Mouse (Mus musculus) heart, adult 2 months (tissue): Measurements from ENCODE around the gene Kcnk6. TPM values are rescaled to one million over a fixed set of nuclear protein-coding genes. Genes with fewer than 3 reads are reported as not detected.

Source experiments
- DNase-seq, 2 experiments: peaks; one replicate each; pipeline ENCODE4 v3.0.0; 2021
- H3K27ac ChIP-seq: fragments of 200-600 bp; 2 replicates; pipeline ENCODE4 v1.8.1; 2022
- H3K27me3 ChIP-seq: fragments of 200-500 bp; 2 replicates; pipeline ENCODE4 v1.6.1; 2012; ENCODE audit warnings: mild to moderate bottlenecking, low read length, inconsistent platforms, mixed read lengths; ENCODE audit not compliant: control insufficient read depth, insufficient read depth
- H3K36me3 ChIP-seq: fragments of 200-500 bp; 2 replicates; pipeline ENCODE4 v1.6.1; 2012; ENCODE audit warnings: low read length, inconsistent platforms; ENCODE audit not compliant: control insufficient read depth, insufficient read depth
- H3K4me1 ChIP-seq: fragments of 200-500 bp; 2 replicates; pipeline ENCODE4 v1.6.1; 2011; ENCODE audit warnings: low read length; ENCODE audit not compliant: control insufficient read depth, insufficient read depth
- H3K4me3 ChIP-seq: fragments of 200-600 bp; 2 replicates; pipeline ENCODE4 v1.8.1; 2022
- H3K79me2 ChIP-seq: fragments of 200-500 bp; replicated peaks from 2 replicates; pipeline ENCODE4 v1.6.1; 2012; ENCODE audit warnings: mild to moderate bottlenecking, inconsistent platforms, low read length, moderate library complexity, mixed read lengths; ENCODE audit not compliant: control insufficient read depth, insufficient read depth
- H3K9ac ChIP-seq: fragments of 200-500 bp; 2 replicates; pipeline ENCODE4 v1.6.1; 2012; ENCODE audit warnings: low read depth, mild to moderate bottlenecking, control low read depth, inconsistent platforms, low read length, mixed read lengths
- CTCF ChIP-seq: fragments of 200-600 bp; IDR thresholded peaks from 2 replicates; pipeline ENCODE4 v1.8.1; 2022; ENCODE audit warnings: antibody characterized with exemption, mild to moderate bottlenecking, moderate library complexity
- EP300 ChIP-seq: fragments of 200-500 bp; IDR thresholded peaks from 2 replicates; pipeline ENCODE4 v1.6.1; 2011; ENCODE audit warnings: low read depth, low read length, control low read depth; ENCODE audit not compliant: insufficient read depth
- POLR2A ChIP-seq: fragments of 200-500 bp; IDR thresholded peaks from 2 replicates; pipeline ENCODE4 v1.6.1; 2011; ENCODE audit warnings: mild to moderate bottlenecking, low read depth, low read length, control low read depth; ENCODE audit not compliant: insufficient read depth
- WGBS: fragments of 180-500 bp; shearing (Covaris S2); methylation state at CpG from one replicate; pipeline ENCODE4 v1.1.7; 2018; 5-methylcytosine and 5-hydroxymethylcytosine counted together
- intact Hi-C: fragments of 180-260 bp; cut with DNase I; formaldehyde crosslinking; loops from one replicate; pipeline ENCODE4 v1.15.1; 2025
- polyA plus RNA-seq: library from polyadenylated mRNA; depleted of rRNA; stranded (reverse); fragments of >200 nt; gene quantifications from 2 replicates; pipeline ENCODE4 v1.2.3, GENCODE M21; 2012
- total RNA-seq, 2 experiments: library from RNA; stranded (reverse); gene quantifications; 2 replicates each; pipeline ENCODE4 v1.2.3; 2021

The Kcnk6 gene
- total and polyA plus RNA-seq, 3 experiments = 2.9 to 8.4 (median 3.2) TPM

GRCm38 (mm10) chr7:29231517-29231916 lies 798 bp downstream of the Kcnk6 start:
- DNase-seq = no peak
- Histone ChIP-seq H3K4me1 (peaks cover 5% of the 10 kb centered on the region), H3K36me3 (no peaks in the 10 kb centered on the region), H3K4me3 (peak overlapping the region; percentile 90), H3K79me2 (no peaks in the 10 kb centered on the region), H3K27ac (peak overlapping the region; percentile 82), H3K9ac (peak overlapping the region; percentile 89), H3K27me3 (no peaks in the 10 kb centered on the region)
- 41% methylated on average over 3 of the region's 3 CpGs for WGBS
- TF ChIP-seq EP300 (no peak), POLR2A (0 out of 2 replicates have a peak, but pooled peaks have one; percentile 7), CTCF (no peak)
- intact Hi-C loops = loop anchor here (1.0 to 5.0 kb wide), 2 partner anchors 20 to 49 kb away; partner anchors contain the start of gene Psmd8

GRCm38 (mm10) chr7:29230560-29230959 lies 1.8 kb downstream of the Kcnk6 start:
- H3K27ac ChIP-seq = no peak overlapping the region
- H3K4me3 ChIP-seq = no peak overlapping the region
- H3K36me3 ChIP-seq = no peaks in the 10 kb centered on the region
- no peaks in the 10 kb centered on the region for H3K79me2 ChIP-seq
- H3K9ac ChIP-seq = no peak overlapping the region
- intact Hi-C loops = loop anchor here (5.0 kb wide), 1 partner anchor 48 kb away; the partner anchor contains the start of gene Psmd8
- DNase-seq = no peak
- TF ChIP-seq POLR2A (no peak), EP300 (no peak), CTCF (no peak)
- no peaks in the 10 kb centered on the region for H3K27me3 ChIP-seq
- H3K4me1 ChIP-seq = peaks cover 5% of the 10 kb centered on the region
- WGBS = 24% methylated on average over 3 of the region's 3 CpGs

- no peak for TF ChIP-seq POLR2A
- no peak for TF ChIP-seq EP300
- TF ChIP-seq CTCF = no peak
- Histone ChIP-seq H3K27me3 (no peaks in the 10 kb centered on the region), H3K4me1 (peaks cover 3% of the 10 kb centered on the region), H3K79me2 (no peaks in the 10 kb centered on the region), H3K9ac (no peak overlapping the region), H3K4me3 (no peak overlapping the region), H3K27ac (no peak overlapping the region), H3K36me3 (no peaks in the 10 kb centered on the region)
- no peak for DNase-seq
- intact Hi-C loops = no loop called here
- WGBS = 72% methylated on average over 4 of the region's 4 CpGs
These were observed 4.1 kb downstream of the Kcnk6 start for GRCm38 (mm10) chr7:29228202-29228601.

GRCm38 (mm10) chr7:29225520-29225919 lies 6.8 kb downstream of the Kcnk6 start:
- H3K9ac ChIP-seq = no peak overlapping the region
- no peaks in the 10 kb centered on the region for H3K79me2 ChIP-seq
- WGBS = 83% methylated on average over 13 of the region's 13 CpGs
- intact Hi-C loops = no loop called here
- H3K36me3 ChIP-seq = no peaks in the 10 kb centered on the region
- TF ChIP-seq EP300 (no peak), CTCF (no peak), POLR2A (no peak)
- DNase-seq = no peak
- no peak overlapping the region for H3K4me3 ChIP-seq
- no peak overlapping the region for H3K27ac ChIP-seq
- H3K4me1 ChIP-seq = no peaks in the 10 kb centered on the region; the same call in 1 of the 2 replicates
- no peaks in the 10 kb centered on the region for H3K27me3 ChIP-seq

- Histone ChIP-seq H3K4me1 (no peaks in the 10 kb centered on the region; the same call in 1 of the 2 replicates), H3K36me3 (no peaks in the 10 kb centered on the region), H3K27ac (no peak overlapping the region), H3K27me3 (no peaks in the 10 kb centered on the region), H3K79me2 (no peaks in the 10 kb centered on the region), H3K9ac (no peak overlapping the region), H3K4me3 (no peak overlapping the region)
- intact Hi-C loops = no loop called here
- WGBS = 50% methylated on average over 16 of the region's 16 CpGs
- DNase-seq = no peak
- TF ChIP-seq CTCF = no peak
- no peak for TF ChIP-seq POLR2A
- no peak for TF ChIP-seq EP300
These were observed 7.4 kb downstream of the Kcnk6 start for GRCm38 (mm10) chr7:29224756-29225394.

- DNase-seq = no peak
These were observed 17.5 kb downstream of the Kcnk6 start for GRCm38 (mm10) chr7:29214846-29215245.

More at GRCm38 (mm10) chr7:29214846-29215245, 17.5 kb downstream of the Kcnk6 start:
- Histone ChIP-seq H3K9ac (no peak overlapping the region), H3K79me2 (no peaks in the 10 kb centered on the region), H3K36me3 (no peaks in the 10 kb centered on the region), H3K27me3 (no peaks in the 10 kb centered on the region), H3K4me1 (no peaks in the 10 kb centered on the region), H3K27ac (no peak overlapping the region), H3K4me3 (no peak overlapping the region)
- no peak for TF ChIP-seq CTCF
- TF ChIP-seq POLR2A = no peak
- no peak for TF ChIP-seq EP300
- WGBS = 60% methylated on average over 15 of the region's 15 CpGs
- intact Hi-C loops = no loop called here
